Mouse (Mus musculus): ENCODE measurements around the gene Colgalt2. TPM values are rescaled to one million over a fixed set of nuclear protein-coding genes. Genes with fewer than 3 reads are reported as not detected.

The Colgalt2 gene
- polyA plus RNA-seq, 1 experiment from 2014 or later = 4.6 TPM

- Histone ChIP-seq H3K4me2 (no peak overlapping the region), H3K9ac (no peak overlapping the region), H3K4me3 (no peak overlapping the region), H3K4me1 (peaks cover 21% of the 10 kb centered on the region), H3K36me3 (replicated peaks) (no peaks in the 10 kb centered on the region), H3K27ac (no peak overlapping the region), H3K27me3 (replicated peaks) (no peaks in the 10 kb centered on the region), H3K9me3 (no peaks in the 10 kb centered on the region)
- WGBS = 92% methylated on average over 7 of the region's 7 CpGs
- no peak for ATAC-seq (replicated peaks)
These were observed 59.4 kb downstream of the Colgalt2 start for GRCm38 (mm10) chr1:152458996-152459395.

GRCm38 (mm10) chr1:152460931-152461330 is 61.3 kb downstream of the Colgalt2 start:
- Histone ChIP-seq H3K4me1 (peaks cover 12% of the 10 kb centered on the region; the same call in 1 of the 2 replicates), H3K9ac (no peak overlapping the region), H3K36me3 (replicated peaks) (no peaks in the 10 kb centered on the region), H3K27me3 (replicated peaks) (no peaks in the 10 kb centered on the region), H3K27ac (no peak overlapping the region), H3K4me2 (no peak overlapping the region), H3K4me3 (no peak overlapping the region), H3K9me3 (no peaks in the 10 kb centered on the region)
- 82% methylated on average over 3 of the region's 3 CpGs for WGBS
- no peak for ATAC-seq (replicated peaks)

- Histone ChIP-seq H3K9ac (no peak overlapping the region), H3K27ac (peak overlapping the region; percentile 54), H3K4me3 (no peak overlapping the region), H3K9me3 (no peaks in the 10 kb centered on the region), H3K4me2 (no peak overlapping the region), H3K36me3 (replicated peaks) (no peaks in the 10 kb centered on the region), H3K27me3 (replicated peaks) (no peaks in the 10 kb centered on the region), H3K4me1 (peaks cover 8% of the 10 kb centered on the region; the same call in 1 of the 2 replicates)
- WGBS = 64% methylated on average over 3 of the region's 3 CpGs
- 0 out of 2 replicates have a peak, but pooled peaks have one; percentile 37 for ATAC-seq (replicated peaks)
These were observed 62.2 kb downstream of the Colgalt2 start for GRCm38 (mm10) chr1:152461814-152462213.

- ATAC-seq (replicated peaks) = no peak
- 90% methylated on average over 7 of the region's 7 CpGs for WGBS
- Histone ChIP-seq H3K4me3 (no peak overlapping the region), H3K9ac (no peak overlapping the region), H3K27me3 (replicated peaks) (no peaks in the 10 kb centered on the region), H3K9me3 (no peaks in the 10 kb centered on the region), H3K36me3 (replicated peaks) (no peaks in the 10 kb centered on the region), H3K4me2 (no peak overlapping the region), H3K4me1 (peaks cover 8% of the 10 kb centered on the region; the same call in 1 of the 2 replicates), H3K27ac (0 out of 2 replicates have a peak overlapping the region, but pooled peaks have one; percentile 54)
These were observed 62.7 kb downstream of the Colgalt2 start for GRCm38 (mm10) chr1:152462348-152462747.

GRCm38 (mm10) chr1:152466280-152466679 is 66.7 kb downstream of the Colgalt2 start:
- no peaks in the 10 kb centered on the region for H3K36me3 ChIP-seq (replicated peaks)
- no peak overlapping the region for H3K27ac ChIP-seq
- no peak for ATAC-seq (replicated peaks)
- no peaks in the 10 kb centered on the region for H3K9me3 ChIP-seq
- H3K27me3 ChIP-seq (replicated peaks) = no peaks in the 10 kb centered on the region
- no peak overlapping the region for H3K9ac ChIP-seq
- no peak overlapping the region for H3K4me2 ChIP-seq
- whole genome bisulfite sequencing = 45% methylated on average over 3 of the region's 3 CpGs
- H3K4me3 ChIP-seq = no peak overlapping the region
- peaks cover 10% of the 10 kb centered on the region for H3K4me1 ChIP-seq

GRCm38 (mm10) chr1:152468443-152468842 is 68.8 kb downstream of the Colgalt2 start:
- Histone ChIP-seq H3K9me3 (no peaks in the 10 kb centered on the region), H3K9ac (no peak overlapping the region), H3K4me2 (0 out of 2 replicates have a peak overlapping the region, but pooled peaks have one; percentile 9), H3K4me3 (no peak overlapping the region), H3K4me1 (peaks cover 8% of the 10 kb centered on the region), H3K27me3 (replicated peaks) (no peaks in the 10 kb centered on the region), H3K27ac (peak overlapping the region; percentile 71), H3K36me3 (replicated peaks) (no peaks in the 10 kb centered on the region)
- peak; percentile 82 for ATAC-seq (replicated peaks)
- WGBS = 23% methylated on average over 9 of the region's 9 CpGs

- no peak overlapping the region for H3K9ac ChIP-seq
- no peaks in the 10 kb centered on the region for H3K4me1 ChIP-seq
- WGBS = 86% methylated on average over 4 of the region's 4 CpGs
- H3K9me3 ChIP-seq = no peaks in the 10 kb centered on the region
- no peak for ATAC-seq (replicated peaks)
- H3K27ac ChIP-seq = no peak overlapping the region
- H3K27me3 ChIP-seq (replicated peaks) = no peaks in the 10 kb centered on the region
- no peak overlapping the region for H3K4me3 ChIP-seq
- no peak overlapping the region for H3K4me2 ChIP-seq
- H3K36me3 ChIP-seq (replicated peaks) = no peaks in the 10 kb centered on the region
These were observed 76.5 kb downstream of the Colgalt2 start for GRCm38 (mm10) chr1:152476126-152476525.

- Histone ChIP-seq H3K36me3 (replicated peaks) (no peaks in the 10 kb centered on the region), H3K4me3 (no peak overlapping the region), H3K4me2 (no peak overlapping the region), H3K27ac (no peak overlapping the region), H3K9me3 (no peaks in the 10 kb centered on the region), H3K27me3 (replicated peaks) (no peaks in the 10 kb centered on the region), H3K9ac (no peak overlapping the region), H3K4me1 (no peaks in the 10 kb centered on the region)
- WGBS = 87% methylated on average over 1 of the region's 1 CpGs
- no peak for ATAC-seq (replicated peaks)
These were observed 91.2 kb downstream of the Colgalt2 start for GRCm38 (mm10) chr1:152490842-152491241.

GRCm38 (mm10) chr1:152492258-152492657 is 92.6 kb downstream of the Colgalt2 start:
- no peak overlapping the region for H3K4me3 ChIP-seq
- H3K4me1 ChIP-seq = no peaks in the 10 kb centered on the region
- no peaks in the 10 kb centered on the region for H3K36me3 ChIP-seq (replicated peaks)
- no peaks in the 10 kb centered on the region for H3K9me3 ChIP-seq
- H3K4me2 ChIP-seq = no peak overlapping the region
- no peak overlapping the region for H3K9ac ChIP-seq
- ATAC-seq (replicated peaks) = no peak
- WGBS = 85% methylated on average over 1 of the region's 1 CpGs
- H3K27me3 ChIP-seq (replicated peaks) = no peaks in the 10 kb centered on the region
- H3K27ac ChIP-seq = no peak overlapping the region

GRCm38 (mm10) chr1:152496831-152497230 is 97.2 kb downstream of the Colgalt2 start:
- no peaks in the 10 kb centered on the region for H3K9me3 ChIP-seq
- WGBS = 67% methylated on average over 2 of the region's 2 CpGs
- no peaks in the 10 kb centered on the region for H3K36me3 ChIP-seq (replicated peaks)
- H3K9ac ChIP-seq = no peak overlapping the region
- ATAC-seq (replicated peaks) = no peak
- H3K27ac ChIP-seq = no peak overlapping the region
- no peak overlapping the region for H3K4me2 ChIP-seq
- H3K4me1 ChIP-seq = no peaks in the 10 kb centered on the region
- H3K4me3 ChIP-seq = no peak overlapping the region
- H3K27me3 ChIP-seq (replicated peaks) = no peaks in the 10 kb centered on the region

GRCm38 (mm10) chr1:152497581-152497980 is 98.0 kb downstream of the Colgalt2 start:
- no peaks in the 10 kb centered on the region for H3K27me3 ChIP-seq (replicated peaks)
- H3K4me2 ChIP-seq = no peak overlapping the region
- H3K9ac ChIP-seq = no peak overlapping the region
- no peak overlapping the region for H3K27ac ChIP-seq
- no peaks in the 10 kb centered on the region for H3K36me3 ChIP-seq (replicated peaks)
- no peak for ATAC-seq (replicated peaks)
- no peak overlapping the region for H3K4me3 ChIP-seq
- no peaks in the 10 kb centered on the region for H3K9me3 ChIP-seq
- H3K4me1 ChIP-seq = no peaks in the 10 kb centered on the region
- WGBS = 60% methylated on average over 11 of the region's 11 CpGs

GRCm38 (mm10) chr1:152499802-152500201 is 100.2 kb downstream of the Colgalt2 start:
- Histone ChIP-seq H3K36me3 (replicated peaks) (no peaks in the 10 kb centered on the region), H3K4me3 (no peak overlapping the region), H3K27ac (no peak overlapping the region), H3K9me3 (no peaks in the 10 kb centered on the region), H3K4me2 (no peak overlapping the region), H3K4me1 (no peaks in the 10 kb centered on the region), H3K27me3 (replicated peaks) (no peaks in the 10 kb centered on the region), H3K9ac (no peak overlapping the region)
- WGBS = 88% methylated on average over 12 of the region's 12 CpGs
- no peak for ATAC-seq (replicated peaks)

- Histone ChIP-seq H3K4me1 (no peaks in the 10 kb centered on the region), H3K9ac (no peak overlapping the region), H3K36me3 (replicated peaks) (no peaks in the 10 kb centered on the region), H3K4me2 (no peak overlapping the region), H3K4me3 (no peak overlapping the region), H3K27ac (no peak overlapping the region), H3K9me3 (no peaks in the 10 kb centered on the region), H3K27me3 (replicated peaks) (no peaks in the 10 kb centered on the region)
- WGBS = 92% methylated on average over 5 of the region's 5 CpGs
- no peak for ATAC-seq (replicated peaks)
These were observed 106.5 kb downstream of the Colgalt2 start for GRCm38 (mm10) chr1:152506175-152506574.

Measured in midbrain, embryonic 15.5 days (tissue).